ENCODE assay signal across 9 mouse cellular contexts in genomic region chr12:31507718-31508364, GRCm38 (mm10). TPM values are rescaled to one million over a fixed set of nuclear protein-coding genes. Genes with fewer than 3 reads are reported as not detected.
DNase-seq lines count a peak whose midpoint lies in the region; ATAC-seq and TF ChIP-seq lines count a peak whose summit lies in the region.
"Had no signal": no experiment of that assay in that cellular context is flagged by ENCODE, and none has a peak within 500 bp of the region (broad histone marks: within the 10 kb centered on the region; RNA-seq: fewer than 3 reads in every experiment).

No protein-coding gene starts in this region.

- H3K4me1 ChIP-seq in heart, embryonic 11.5 days (ENCODE audit: control insufficient read depth, insufficient read depth, low read length), result no peaks in the 10 kb centered on the region
- no peaks in the 10 kb centered on the region for H3K4me1 ChIP-seq in lung, adult 2 months (ENCODE audit: control insufficient read depth, insufficient read depth, low read length)

- DNase-seq in heart, adult 11 months, result peak; percentile 52
- no peak for DNase-seq in lung, adult 2 months
- DNase-seq in lung, postnatal 4 days, result no peak
- peak; percentile 82 for DNase-seq in NIH3T3 (ENCODE audit: low read depth)
- peak; percentile 43 for DNase-seq in lung, postnatal 10 days
- DNase-seq in urinary bladder, postnatal 10 days (ENCODE audit: low spot score), result no peak
- no peak for DNase-seq in gastrocnemius, postnatal 10 days

- no peaks in the 10 kb centered on the region for H3K36me3 ChIP-seq in heart, embryonic 11.5 days (ENCODE audit: control insufficient read depth, insufficient read depth, low read length)
- H3K36me3 ChIP-seq: neural tube, embryonic 13.5 days had no signal

- TF ChIP-seq CTCF in lung, adult 2 months (IDR thresholded peaks at IDR 0.05; ENCODE audit: insufficient read depth, low read length), result peak; percentile 23; the same call in 1 of the 2 replicates

- no peak overlapping the region for H3K9ac ChIP-seq in heart, embryonic 11.5 days (ENCODE audit: low read depth, low read length)
- H3K9ac ChIP-seq: neural tube, embryonic 13.5 days had no signal

- ATAC-seq in heart, embryonic 11.5 days (replicated peaks; ENCODE audit: insufficient number of reproducible peaks, low FRiP score, low TSS enrichment), result no peak

- no peaks in the 10 kb centered on the region for H3K27me3 ChIP-seq in heart, embryonic 11.5 days (ENCODE audit: control insufficient read depth, insufficient read depth, low read length)
- H3K27me3 ChIP-seq: neural tube, embryonic 13.5 days had no signal

- no peak overlapping the region for H3K4me3 ChIP-seq in heart, embryonic 11.5 days (ENCODE audit: low read depth, low read length)
- H3K4me3 ChIP-seq in lung, adult 2 months (replicated peaks; ENCODE audit: extremely low read depth, low read depth, low read length), result no peak overlapping the region
- H3K4me3 ChIP-seq: neural tube, embryonic 13.5 days had no signal

- H3K4me2 ChIP-seq in heart, embryonic 11.5 days, result no peak overlapping the region
- H3K4me2 ChIP-seq: neural tube, embryonic 13.5 days had no signal

- H3K27ac ChIP-seq in heart, embryonic 11.5 days (ENCODE audit: low read depth, low read length), result no peak overlapping the region
- H3K27ac ChIP-seq: neural tube, embryonic 13.5 days had no signal

- WGBS in heart, embryonic 11.5 days (ENCODE audit: insufficient replicate concordance), result 39% methylated on average over 6 of the region's 6 CpGs
- WGBS in lung, adult 2 months, result 31% methylated on average over 6 of the region's 6 CpGs

- TF ChIP-seq POLR2A in lung, adult 2 months (IDR thresholded peaks at IDR 0.05; ENCODE audit: borderline replicate concordance, extremely low read depth, low read depth, low read length), result no peak

- H3K9me3 ChIP-seq in heart, embryonic 11.5 days (replicated peaks; ENCODE audit: control insufficient read depth, low read length), result no peaks in the 10 kb centered on the region
- H3K9me3 ChIP-seq: neural tube, embryonic 13.5 days had no signal

RNA-seq across cellular contexts. Expression of gene Cbll1, which starts 8.4 kb away (rescaled TPM):
- polyA plus RNA-seq in heart, embryonic 11.5 days (2014; fragmentation: Nextera tagmentation; extraction: Ambion mirVana), result 11.8 and 16.3 TPM in 2 replicates
- polyA plus RNA-seq in lung, adult 2 months (2012; rRNA removed), result 4.4 and 6.0 TPM in 2 replicates
- total RNA-seq in gastrocnemius, postnatal 10 days (2021), result 1 to 10 TPM; 8.6 to 9.5 TPM

RNA-seq across cellular contexts. Expression of gene Slc26a4, which starts 51.9 kb away (rescaled TPM):
- polyA plus RNA-seq in heart, embryonic 11.5 days (2014; fragmentation: Nextera tagmentation; extraction: Ambion mirVana), result 0.19 TPM in 1 of 2 replicates, not detected in the other
- 1.1 and 1.4 TPM in 2 replicates for polyA plus RNA-seq in lung, adult 2 months (2012; rRNA removed)
- total RNA-seq in gastrocnemius, postnatal 10 days (2021), result under 1 TPM in 1 of 2 experiments, not detected in 1; 0.09 TPM

Comparison
In these comparisons a context has a peak if more than half of its experiments do, and no peak if none do; other contexts are left out.
1. DNase-seq: peak in heart, adult 11 months (single experiment), NIH3T3 (single experiment) and lung, postnatal 10 days (single experiment); none in lung, adult 2 months (single experiment), lung, postnatal 4 days (0 of 2), urinary bladder, postnatal 10 days (single experiment) and gastrocnemius, postnatal 10 days (single experiment).